Mouse (Mus musculus) lung, adult 18-20 months (tissue): ENCODE measurements at regions not wholly inside any gene's neighbourhood (a gene's known extent, or its start where the extent isn't known, plus 50 kb on each side); places are given as distances from the start of the nearest gene placed in this dataset.
A peak's percentile ranks its signal among the peaks of the same experiment; 100 is the strongest.

Experiments
- DNase-seq, 2 experiments: peaks; one replicate each; pipeline ENCODE4 v3.0.0; 2022; ENCODE audit warnings: mixed read lengths in 2 of 2

DNA sequence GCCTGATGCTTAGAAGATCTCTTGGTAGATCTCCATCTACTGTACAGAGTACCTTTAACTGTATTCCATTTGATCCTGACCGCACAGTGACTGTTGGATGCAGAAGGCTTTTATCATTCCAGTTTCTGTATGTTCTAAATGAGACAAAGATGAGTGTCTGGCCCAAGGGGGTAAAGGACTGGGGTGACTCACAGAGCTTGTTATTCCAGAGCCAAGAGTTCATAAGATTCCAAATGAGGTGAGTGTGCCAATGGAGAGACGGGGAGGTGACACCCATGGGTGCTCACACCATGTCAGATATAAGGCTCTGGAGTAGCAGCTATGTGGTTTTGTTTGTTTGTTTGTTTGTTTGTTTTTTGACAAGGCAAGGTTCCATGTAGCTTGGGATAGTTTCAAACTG, 54.8 kb upstream of the Lclat1 start:
- DNase-seq, result no peak

DNA sequence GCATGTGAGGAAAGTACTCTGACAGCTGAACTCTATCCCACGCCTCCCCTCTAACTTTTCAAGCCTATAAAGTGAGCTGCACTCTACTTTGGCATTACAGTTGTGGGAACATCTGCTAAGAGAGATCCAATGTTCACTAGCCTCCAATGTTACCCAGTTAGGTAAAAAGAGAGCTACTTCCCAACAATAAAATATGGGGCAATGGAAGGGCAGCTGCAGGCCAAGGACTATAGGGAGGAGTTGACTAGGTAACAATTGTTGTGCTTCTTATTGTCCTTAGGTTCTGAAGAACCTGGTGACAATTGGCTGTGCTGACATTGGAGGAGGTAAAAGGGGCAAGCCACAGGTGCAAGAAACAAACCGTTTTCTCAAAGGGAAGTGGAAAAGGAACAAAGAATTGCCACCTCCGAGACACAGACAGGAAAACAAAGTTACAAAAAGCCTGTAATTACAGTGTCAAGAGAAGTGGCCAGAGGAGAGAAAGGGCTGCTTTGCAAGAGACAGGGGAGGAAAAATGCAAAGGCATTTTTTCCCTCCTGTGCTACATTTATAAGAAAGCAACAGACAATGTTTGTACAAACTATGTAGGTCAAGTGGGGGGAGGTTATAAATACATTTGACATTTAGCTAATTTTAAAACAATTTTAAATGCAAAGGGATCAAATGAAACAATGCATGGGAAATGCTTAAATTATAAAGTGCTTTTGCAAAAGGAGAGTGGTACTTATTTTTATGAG, 54.1 kb upstream of the Lclat1 start:
- no peak for DNase-seq

DNA sequence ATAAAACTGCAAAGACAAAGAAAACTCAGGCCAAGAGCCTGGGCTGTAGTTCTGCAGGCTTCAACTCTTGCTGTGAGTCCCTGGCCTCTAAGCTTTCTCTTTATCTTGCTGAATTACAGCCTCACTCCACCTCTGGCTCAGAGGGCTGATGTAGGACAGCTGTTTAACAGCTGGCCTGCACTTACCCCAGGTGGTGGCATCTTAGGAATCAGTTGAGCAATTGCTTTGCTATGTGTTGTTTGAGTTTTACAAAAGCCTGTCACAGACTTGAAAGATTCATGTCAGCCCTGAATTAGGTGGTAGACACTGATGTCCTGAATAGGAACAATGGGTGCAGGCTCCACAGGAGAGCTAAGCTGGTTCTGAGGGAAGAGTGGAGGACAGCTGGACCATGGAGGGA, 53.6 kb upstream of the Lclat1 start:
- peak; percentile 24 to 48 for DNase-seq

DNA sequence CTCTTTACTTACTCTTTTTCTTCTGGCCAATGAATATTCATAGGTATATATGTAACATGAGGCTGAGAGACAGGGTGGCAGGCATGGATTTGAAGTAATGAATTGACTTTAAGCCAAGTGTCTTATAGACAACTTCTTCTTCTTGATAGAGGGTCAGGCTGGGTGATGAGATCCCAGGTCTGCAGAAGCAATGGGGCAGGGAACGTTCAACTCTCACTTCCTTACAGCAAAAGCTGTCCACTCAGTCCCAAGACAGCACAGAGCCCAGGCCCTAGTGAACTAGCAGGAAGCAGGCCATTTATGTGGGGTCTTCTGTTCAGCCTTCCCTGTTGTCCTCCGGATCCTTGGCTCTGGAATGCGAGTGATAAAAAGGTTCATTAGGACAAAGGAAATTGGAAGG, 52.6 kb upstream of the Lclat1 start:
- no peak for DNase-seq

DNA sequence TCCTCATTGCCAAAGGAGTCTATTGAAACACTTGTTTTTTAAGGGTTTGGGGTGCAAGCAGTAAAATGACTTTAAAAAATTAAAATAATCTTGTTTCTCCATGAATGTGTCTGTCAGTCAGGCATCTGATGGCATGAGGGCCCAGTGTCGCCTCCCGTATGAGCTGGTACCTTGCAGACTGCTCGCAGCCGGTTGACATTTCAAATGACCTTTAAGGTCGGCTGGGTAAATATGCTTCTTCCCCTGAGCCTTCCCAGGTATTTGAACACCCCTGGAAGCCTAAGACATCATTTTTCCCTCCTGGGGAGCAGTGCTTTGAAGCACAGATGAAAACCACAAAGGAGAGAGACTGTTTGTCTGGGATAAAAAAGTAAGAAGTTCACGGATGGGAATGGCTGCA, 52.2 kb upstream of the Lclat1 start:
- no peak for DNase-seq

DNA sequence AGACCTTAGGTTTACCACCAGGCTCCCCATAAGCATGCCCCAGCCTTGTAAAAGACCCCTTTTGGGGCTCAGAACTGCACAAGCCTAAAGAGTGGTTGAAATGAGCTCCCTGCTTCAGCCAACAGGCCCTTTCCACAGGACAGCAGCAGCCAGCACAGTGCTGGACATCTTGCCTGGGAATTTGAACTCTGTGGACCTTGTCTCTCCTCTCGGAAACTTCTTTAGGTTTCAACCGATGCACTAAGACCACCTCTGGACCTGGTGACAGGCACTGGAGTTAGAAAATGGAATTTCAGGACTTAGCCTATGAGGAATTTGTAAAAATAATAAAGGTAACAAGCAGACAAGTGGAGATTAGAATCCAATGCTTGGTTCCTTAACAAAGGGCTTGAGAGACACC, 51.2 kb upstream of the Lclat1 start:
- no peak for DNase-seq
